Mouse (Mus musculus) cortical plate, adult 2 months (tissue): Measurements from ENCODE around the gene Habp2. TPM values are rescaled to one million over a fixed set of nuclear protein-coding genes. Genes with fewer than 3 reads are reported as not detected.
"Not testable (repeated sequence)": the region's sequence is repeated elsewhere in the genome, so short reads cannot be mapped to it uniquely, and the experiment has no call there.

ENCODE experiments used
- H3K27ac ChIP-seq: fragments of 200-500 bp; 2 replicates; pipeline ENCODE4 v1.5.1; 2012; ENCODE audit warnings: low read length, control low read depth, inconsistent platforms; ENCODE audit not compliant: insufficient read depth
- H3K4me1 ChIP-seq: fragments of 200-500 bp; 2 replicates; pipeline ENCODE4 v1.6.1; 2011; ENCODE audit warnings: low read length; ENCODE audit not compliant: control insufficient read depth, insufficient read depth
- H3K4me3 ChIP-seq: fragments of 200-500 bp; 2 replicates; pipeline ENCODE4 v1.5.1; 2011; ENCODE audit warnings: mild to moderate bottlenecking, low read length, control low read depth; ENCODE audit not compliant: insufficient read depth
- CTCF ChIP-seq: fragments of 200-500 bp; IDR thresholded peaks from 2 replicates; pipeline ENCODE4 v1.5.1; 2011; ENCODE audit warnings: mild to moderate bottlenecking, control low read depth, low read length; ENCODE audit not compliant: insufficient read depth; ENCODE audit errors: extremely low read depth
- POLR2A ChIP-seq: fragments of 200-500 bp; IDR thresholded peaks from 2 replicates; pipeline ENCODE4 v1.6.1; 2011; ENCODE audit warnings: mild to moderate bottlenecking, low read length, control low read depth; ENCODE audit not compliant: insufficient read depth; ENCODE audit errors: extremely low read depth
- polyA plus RNA-seq: library from polyadenylated mRNA; depleted of rRNA; stranded (reverse); fragments of >200 nt; gene quantifications from 2 replicates; pipeline ENCODE4 v1.2.3, GENCODE M21; 2012

Habp2 gene
- polyA plus RNA-seq, 1 experiment: not detected

- H3K27ac ChIP-seq: no peak overlapping the region
- H3K4me3 ChIP-seq: no peak overlapping the region
- no peaks in the 10 kb centered on the region for H3K4me1 ChIP-seq
- TF ChIP-seq POLR2A (no peak), CTCF (0 out of 2 replicates have a peak, but pooled peaks have one; percentile 3)
Measured at GRCm38 (mm10) chr19:56349295-56349694, 62.4 kb downstream of the Habp2 start.

- Histone ChIP-seq H3K4me1 (no peaks in the 10 kb centered on the region), H3K27ac (no peak overlapping the region), H3K4me3 (no peak overlapping the region)
- no peak for TF ChIP-seq POLR2A
- no peak for TF ChIP-seq CTCF
Measured at GRCm38 (mm10) chr19:56353689-56354088, 66.8 kb downstream of the Habp2 start.

- TF ChIP-seq CTCF: no peak
- no peak for TF ChIP-seq POLR2A
- Histone ChIP-seq H3K4me1 (no peaks in the 10 kb centered on the region), H3K4me3 (no peak overlapping the region), H3K27ac (no peak overlapping the region)
Measured at GRCm38 (mm10) chr19:56355201-56355600, 68.3 kb downstream of the Habp2 start.

GRCm38 (mm10) chr19:56356480-56357373 lies 69.8 kb downstream of the Habp2 start:
- H3K27ac ChIP-seq: no peak overlapping the region
- H3K4me3 ChIP-seq: no peak overlapping the region
- peak; percentile 68 for TF ChIP-seq CTCF
- TF ChIP-seq POLR2A: no peak
- H3K4me1 ChIP-seq: no peaks in the 10 kb centered on the region

- not testable (repeated sequence) for H3K4me3 ChIP-seq, H3K4me1 ChIP-seq, H3K27ac ChIP-seq
Measured at GRCm38 (mm10) chr19:56357374-56357708, 70.4 kb downstream of the Habp2 start.

GRCm38 (mm10) chr19:56358890-56359289 lies 72.0 kb downstream of the Habp2 start:
- Histone ChIP-seq H3K4me3 (no peak overlapping the region), H3K27ac (no peak overlapping the region), H3K4me1 (no peaks in the 10 kb centered on the region)
- TF ChIP-seq CTCF (no peak), POLR2A (no peak)

- TF ChIP-seq POLR2A (no peak), CTCF (no peak)
- H3K4me3 ChIP-seq: no peak overlapping the region
- H3K4me1 ChIP-seq: peaks cover 3% of the 10 kb centered on the region; the same call in 1 of the 2 replicates
- no peak overlapping the region for H3K27ac ChIP-seq
Measured at GRCm38 (mm10) chr19:56363721-56364460, 77.0 kb downstream of the Habp2 start.

- no peak overlapping the region for H3K4me3 ChIP-seq
- TF ChIP-seq CTCF (no peak), POLR2A (no peak)
- no peak overlapping the region for H3K27ac ChIP-seq
- H3K4me1 ChIP-seq: peaks cover 3% of the 10 kb centered on the region; the same call in 1 of the 2 replicates
Measured at GRCm38 (mm10) chr19:56364563-56364962, 77.6 kb downstream of the Habp2 start.

GRCm38 (mm10) chr19:56366168-56366567 lies 79.2 kb downstream of the Habp2 start:
- Histone ChIP-seq H3K4me1 (peaks cover 3% of the 10 kb centered on the region; the same call in 1 of the 2 replicates), H3K4me3 (no peak overlapping the region), H3K27ac (no peak overlapping the region)
- TF ChIP-seq POLR2A (no peak), CTCF (no peak)

- H3K4me1 ChIP-seq: peaks cover 3% of the 10 kb centered on the region; the same call in 1 of the 2 replicates
- TF ChIP-seq CTCF (no peak), POLR2A (no peak)
- no peak overlapping the region for H3K27ac ChIP-seq
- H3K4me3 ChIP-seq: no peak overlapping the region
Measured at GRCm38 (mm10) chr19:56366625-56367024, 79.7 kb downstream of the Habp2 start.
